Mouse (Mus musculus): ENCODE data around the gene Syt7. TPM values are rescaled to one million over a fixed set of nuclear protein-coding genes. Genes with fewer than 3 reads are reported as not detected.

The Syt7 gene
- total and polyA plus RNA-seq, 2 experiments from 2014 or later, result 19.2 to 110 TPM

- no peaks in the 10 kb centered on the region for H3K4me1 ChIP-seq (ENCODE audit: insufficient read depth)
- no peak for TF ChIP-seq CTCF (IDR thresholded peaks at IDR 0.05; ENCODE audit: low read depth)
- no peak overlapping the region for H3K9ac ChIP-seq
- no peak for DNase-seq
- H3K9me3 ChIP-seq (ENCODE audit: low read length), result no peaks in the 10 kb centered on the region
- WGBS, result 17% methylated on average over 1 of the region's 1 CpGs
- no peak overlapping the region for H3K4me3 ChIP-seq (ENCODE audit: low read depth, low read length)
- no peaks in the 10 kb centered on the region for H3K27me3 ChIP-seq (ENCODE audit: insufficient read depth, low read length)
- H3K27ac ChIP-seq (ENCODE audit: low read depth, low read length), result no peak overlapping the region
- ATAC-seq, result no peak
- H3K36me3 ChIP-seq (ENCODE audit: insufficient read depth), result peaks cover 22% of the 10 kb centered on the region
- H3K4me2 ChIP-seq (ENCODE audit: low read depth), result no peak overlapping the region
These were observed 47.8 kb downstream of the Syt7 start for GRCm38 (mm10) chr19:10436726-10437125.

- peak; percentile 29; the same call in 1 of the 2 replicates for TF ChIP-seq CTCF (IDR thresholded peaks at IDR 0.05; ENCODE audit: low read depth)
- Histone ChIP-seq H3K27ac (ENCODE audit: low read depth, low read length) (no peak overlapping the region), H3K9ac (no peak overlapping the region), H3K4me1 (ENCODE audit: insufficient read depth) (no peaks in the 10 kb centered on the region), H3K4me2 (ENCODE audit: low read depth) (no peak overlapping the region), H3K27me3 (ENCODE audit: insufficient read depth, low read length) (no peaks in the 10 kb centered on the region), H3K4me3 (ENCODE audit: low read depth, low read length) (no peak overlapping the region), H3K9me3 (ENCODE audit: low read length) (no peaks in the 10 kb centered on the region), H3K36me3 (ENCODE audit: insufficient read depth) (peaks cover 22% of the 10 kb centered on the region)
- no peak for DNase-seq
- ATAC-seq, result no peak
- 60% methylated on average over 1 of the region's 1 CpGs for WGBS
These were observed 48.6 kb downstream of the Syt7 start for GRCm38 (mm10) chr19:10437521-10437920.

GRCm38 (mm10) chr19:10444685-10445369 is 55.9 kb downstream of the Syt7 start:
- Histone ChIP-seq H3K4me2 (ENCODE audit: low read depth) (no peak overlapping the region), H3K4me3 (ENCODE audit: low read depth, low read length) (no peak overlapping the region), H3K27ac (ENCODE audit: low read depth, low read length) (no peak overlapping the region), H3K9ac (no peak overlapping the region), H3K9me3 (ENCODE audit: low read length) (no peaks in the 10 kb centered on the region), H3K4me1 (ENCODE audit: insufficient read depth) (no peaks in the 10 kb centered on the region), H3K36me3 (ENCODE audit: insufficient read depth) (peaks cover 66% of the 10 kb centered on the region), H3K27me3 (ENCODE audit: insufficient read depth, low read length) (no peaks in the 10 kb centered on the region)
- no peak for TF ChIP-seq CTCF (IDR thresholded peaks at IDR 0.05; ENCODE audit: low read depth)
- DNase-seq (no peak), ATAC-seq (no peak)
- WGBS, result 92% methylated on average over 15 of the region's 15 CpGs

GRCm38 (mm10) chr19:10448275-10448674 is 59.4 kb downstream of the Syt7 start:
- no peak for DNase-seq
- 97% methylated on average over 7 of the region's 7 CpGs for WGBS
- H3K27me3 ChIP-seq (ENCODE audit: insufficient read depth, low read length), result no peaks in the 10 kb centered on the region
- no peak overlapping the region for H3K27ac ChIP-seq (ENCODE audit: low read depth, low read length)
- no peaks in the 10 kb centered on the region for H3K4me1 ChIP-seq (ENCODE audit: insufficient read depth)
- no peak for TF ChIP-seq CTCF (IDR thresholded peaks at IDR 0.05; ENCODE audit: low read depth)
- no peak overlapping the region for H3K4me2 ChIP-seq (ENCODE audit: low read depth)
- H3K9ac ChIP-seq, result no peak overlapping the region
- H3K4me3 ChIP-seq (ENCODE audit: low read depth, low read length), result no peak overlapping the region
- peaks cover 43% of the 10 kb centered on the region for H3K36me3 ChIP-seq (ENCODE audit: insufficient read depth)
- ATAC-seq, result no peak
- H3K9me3 ChIP-seq (ENCODE audit: low read length), result no peaks in the 10 kb centered on the region

GRCm38 (mm10) chr19:10449190-10449589 is 60.3 kb downstream of the Syt7 start:
- H3K27me3 ChIP-seq (ENCODE audit: insufficient read depth, low read length), result no peaks in the 10 kb centered on the region
- no peak for TF ChIP-seq CTCF (IDR thresholded peaks at IDR 0.05; ENCODE audit: low read depth)
- H3K9ac ChIP-seq, result no peak overlapping the region
- DNase-seq (no peak), ATAC-seq (peak; percentile 5; the same call in 1 of the 2 replicates)
- no peak overlapping the region for H3K4me3 ChIP-seq (ENCODE audit: low read depth, low read length)
- H3K27ac ChIP-seq (ENCODE audit: low read depth, low read length), result no peak overlapping the region
- H3K9me3 ChIP-seq (ENCODE audit: low read length), result no peaks in the 10 kb centered on the region
- H3K36me3 ChIP-seq (ENCODE audit: insufficient read depth), result peaks cover 34% of the 10 kb centered on the region
- no peak overlapping the region for H3K4me2 ChIP-seq (ENCODE audit: low read depth)
- WGBS, result 78% methylated on average over 6 of the region's 6 CpGs
- H3K4me1 ChIP-seq (ENCODE audit: insufficient read depth), result no peaks in the 10 kb centered on the region

- no peaks in the 10 kb centered on the region for H3K4me1 ChIP-seq (ENCODE audit: insufficient read depth)
- TF ChIP-seq CTCF (IDR thresholded peaks at IDR 0.05; ENCODE audit: low read depth), result peak; percentile 97
- peak; percentile 92 for DNase-seq
- H3K4me2 ChIP-seq (ENCODE audit: low read depth), result no peak overlapping the region
- H3K9me3 ChIP-seq (ENCODE audit: low read length), result no peaks in the 10 kb centered on the region
- peak; percentile 81 for ATAC-seq
- 7% methylated on average over 3 of the region's 3 CpGs for WGBS
- no peaks in the 10 kb centered on the region for H3K27me3 ChIP-seq (ENCODE audit: insufficient read depth, low read length)
- H3K36me3 ChIP-seq (ENCODE audit: insufficient read depth), result peaks cover 29% of the 10 kb centered on the region
- no peak overlapping the region for H3K27ac ChIP-seq (ENCODE audit: low read depth, low read length)
- H3K9ac ChIP-seq, result no peak overlapping the region
- H3K4me3 ChIP-seq (ENCODE audit: low read depth, low read length), result no peak overlapping the region
These were observed 60.8 kb downstream of the Syt7 start for GRCm38 (mm10) chr19:10449708-10450107.

GRCm38 (mm10) chr19:10454718-10455436 is 66.0 kb downstream of the Syt7 start:
- Histone ChIP-seq H3K27ac (ENCODE audit: low read depth, low read length) (no peak overlapping the region), H3K4me2 (ENCODE audit: low read depth) (no peak overlapping the region), H3K27me3 (ENCODE audit: insufficient read depth, low read length) (peaks cover 30% of the 10 kb centered on the region), H3K9me3 (ENCODE audit: low read length) (no peaks in the 10 kb centered on the region), H3K4me1 (ENCODE audit: insufficient read depth) (no peaks in the 10 kb centered on the region), H3K36me3 (ENCODE audit: insufficient read depth) (no peaks in the 10 kb centered on the region), H3K4me3 (ENCODE audit: low read depth, low read length) (no peak overlapping the region), H3K9ac (no peak overlapping the region)
- ATAC-seq, result no peak
- no peak for TF ChIP-seq CTCF (IDR thresholded peaks at IDR 0.05; ENCODE audit: low read depth)
- DNase-seq, result no peak
- 73% methylated on average over 4 of the region's 4 CpGs for WGBS
